Mouse (Mus musculus): Measurements from ENCODE around the gene Krtap3-2. TPM values are rescaled to one million over a fixed set of nuclear protein-coding genes. Genes with fewer than 3 reads are reported as not detected.

Gene Krtap3-2
- polyA plus RNA-seq, 1 experiment from 2014 or later, result not detected

DNA sequence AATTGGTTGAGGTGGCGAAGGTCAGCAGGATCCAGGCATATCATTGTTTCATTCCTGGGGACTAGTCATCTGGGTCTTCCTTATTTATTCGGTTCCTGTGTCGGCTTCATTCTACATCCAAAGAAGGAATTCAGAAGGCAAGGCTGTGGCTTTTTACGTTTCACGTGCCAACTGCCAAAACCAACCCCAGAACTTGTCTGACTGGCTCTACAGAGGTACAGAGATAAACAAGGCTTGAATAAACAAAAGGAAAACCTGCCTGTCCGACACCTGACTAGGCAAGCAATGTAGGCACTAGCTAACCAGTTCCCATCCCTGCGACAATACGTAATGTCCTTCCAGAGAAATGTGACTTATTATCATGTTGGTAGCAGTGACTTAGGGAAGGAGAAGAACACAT is 42.6 kb downstream of the Krtap3-2 start:
- 54% methylated on average over 8 of the region's 8 CpGs for WGBS

More for the DNA sequence above, 42.6 kb downstream of the Krtap3-2 start:
- H3K27ac ChIP-seq (ENCODE audit: low read depth, low read length), result no peak overlapping the region
- H3K9me3 ChIP-seq (ENCODE audit: control insufficient read depth), result no peaks in the 10 kb centered on the region
- no peak for ATAC-seq
- no peak overlapping the region for H3K9ac ChIP-seq (ENCODE audit: low read depth, low read length)
- H3K4me2 ChIP-seq (replicated peaks; ENCODE audit: low read depth), result no peak overlapping the region
- no peaks in the 10 kb centered on the region for H3K36me3 ChIP-seq (ENCODE audit: control insufficient read depth, insufficient read depth)
- H3K4me1 ChIP-seq (replicated peaks; ENCODE audit: control insufficient read depth, insufficient read depth, low read length), result no peaks in the 10 kb centered on the region
- H3K27me3 ChIP-seq (replicated peaks; ENCODE audit: control insufficient read depth, insufficient read depth, low read length), result no peaks in the 10 kb centered on the region
- no peak for TF ChIP-seq CTCF (IDR thresholded peaks at IDR 0.05; ENCODE audit: low read depth)
- H3K4me3 ChIP-seq (ENCODE audit: low read depth, low read length), result no peak overlapping the region

Other genes starting within 250 kb of the Krtap3-2 start
- 0.26 and 0.52 TPM in 2 replicates for gene Krt25, start 233.9 kb downstream of the Krtap3-2 start, polyA plus RNA-seq (2015; fragmentation: Nextera tagmentation; extraction: Ambion mirVana)
- not detected in 2 replicates for gene Krt26, start 218.9 kb downstream of the Krtap3-2 start, polyA plus RNA-seq (2015; fragmentation: Nextera tagmentation; extraction: Ambion mirVana)
- gene Krt27, start 205.7 kb downstream of the Krtap3-2 start, polyA plus RNA-seq (2015; fragmentation: Nextera tagmentation; extraction: Ambion mirVana), result not detected in 2 replicates
- gene Krt28, start 181.9 kb downstream of the Krtap3-2 start, polyA plus RNA-seq (2015; fragmentation: Nextera tagmentation; extraction: Ambion mirVana), result not detected in 2 replicates
- 13.6 and 14.5 TPM in 2 replicates for gene Krt10, start 167.5 kb downstream of the Krtap3-2 start, polyA plus RNA-seq (2015; fragmentation: Nextera tagmentation; extraction: Ambion mirVana)
- gene Krt12, start 134.6 kb downstream of the Krtap3-2 start, polyA plus RNA-seq (2015; fragmentation: Nextera tagmentation; extraction: Ambion mirVana), result 0.07 and 0.10 TPM in 2 replicates
- gene Krt20, start 118.7 kb downstream of the Krtap3-2 start, polyA plus RNA-seq (2015; fragmentation: Nextera tagmentation; extraction: Ambion mirVana), result 166 and 189 TPM in 2 replicates
- 8.0 and 9.9 TPM in 2 replicates for gene Krt23, start 63.7 kb downstream of the Krtap3-2 start, polyA plus RNA-seq (2015; fragmentation: Nextera tagmentation; extraction: Ambion mirVana)
- gene Krt39, start 35.5 kb downstream of the Krtap3-2 start, polyA plus RNA-seq (2015; fragmentation: Nextera tagmentation; extraction: Ambion mirVana), result not detected in 2 replicates
- not detected in 2 replicates for gene Krt40, start 13.7 kb downstream of the Krtap3-2 start, polyA plus RNA-seq (2015; fragmentation: Nextera tagmentation; extraction: Ambion mirVana)
- not detected in 2 replicates for gene Krtap3-3, start 6.0 kb downstream of the Krtap3-2 start, polyA plus RNA-seq (2015; fragmentation: Nextera tagmentation; extraction: Ambion mirVana)
- not detected in 2 replicates for gene Gm11939, start 2.6 kb upstream of the Krtap3-2 start, polyA plus RNA-seq (2015; fragmentation: Nextera tagmentation; extraction: Ambion mirVana)
- 3.4 and 4.2 TPM in 2 replicates for gene Krtap3-1, start 9.8 kb upstream of the Krtap3-2 start, polyA plus RNA-seq (2015; fragmentation: Nextera tagmentation; extraction: Ambion mirVana)
- gene Krtap1-5, start 24.2 kb upstream of the Krtap3-2 start, polyA plus RNA-seq (2015; fragmentation: Nextera tagmentation; extraction: Ambion mirVana), result not detected in 2 replicates
- not detected in 2 replicates for gene Krtap1-4, start 26.8 kb upstream of the Krtap3-2 start, polyA plus RNA-seq (2015; fragmentation: Nextera tagmentation; extraction: Ambion mirVana)
- not detected in 2 replicates for gene Krtap1-3, start 34.5 kb upstream of the Krtap3-2 start, polyA plus RNA-seq (2015; fragmentation: Nextera tagmentation; extraction: Ambion mirVana)
- not detected in 2 replicates for gene Krtap9-3, start 41.3 kb upstream of the Krtap3-2 start, polyA plus RNA-seq (2015; fragmentation: Nextera tagmentation; extraction: Ambion mirVana)
- not detected in 2 replicates for gene Gm11938, start 46.5 kb upstream of the Krtap3-2 start, polyA plus RNA-seq (2015; fragmentation: Nextera tagmentation; extraction: Ambion mirVana)
- not detected in 2 replicates for gene Gm11937, start 53.3 kb upstream of the Krtap3-2 start, polyA plus RNA-seq (2015; fragmentation: Nextera tagmentation; extraction: Ambion mirVana)
- not detected in 2 replicates for gene Krtap2-4, start 58.0 kb upstream of the Krtap3-2 start, polyA plus RNA-seq (2015; fragmentation: Nextera tagmentation; extraction: Ambion mirVana)
- not detected in 2 replicates for gene Gm11562, start 63.6 kb upstream of the Krtap3-2 start, polyA plus RNA-seq (2015; fragmentation: Nextera tagmentation; extraction: Ambion mirVana)
- gene Krtap4-1, start 71.4 kb upstream of the Krtap3-2 start, polyA plus RNA-seq (2015; fragmentation: Nextera tagmentation; extraction: Ambion mirVana), result not detected in 2 replicates
- gene Krtap4-2, start 78.2 kb upstream of the Krtap3-2 start, polyA plus RNA-seq (2015; fragmentation: Nextera tagmentation; extraction: Ambion mirVana), result not detected in 2 replicates
- not detected in 2 replicates for gene Krtap4-7, start 87.2 kb upstream of the Krtap3-2 start, polyA plus RNA-seq (2015; fragmentation: Nextera tagmentation; extraction: Ambion mirVana)
- gene Gm11555, start 93.4 kb upstream of the Krtap3-2 start, polyA plus RNA-seq (2015; fragmentation: Nextera tagmentation; extraction: Ambion mirVana), result not detected in 2 replicates
- gene Gm11563, start 102.1 kb upstream of the Krtap3-2 start, polyA plus RNA-seq (2015; fragmentation: Nextera tagmentation; extraction: Ambion mirVana), result not detected in 2 replicates
- gene Krtap4-6, start 109.1 kb upstream of the Krtap3-2 start, polyA plus RNA-seq (2015; fragmentation: Nextera tagmentation; extraction: Ambion mirVana), result not detected in 2 replicates
- not detected in 2 replicates for gene Gm14190, start 133.9 kb upstream of the Krtap3-2 start, polyA plus RNA-seq (2015; fragmentation: Nextera tagmentation; extraction: Ambion mirVana)
- not detected in 2 replicates for gene Gm14180, start 177.4 kb upstream of the Krtap3-2 start, polyA plus RNA-seq (2015; fragmentation: Nextera tagmentation; extraction: Ambion mirVana)
- not detected in 2 replicates for gene Gm11595, start 216.1 kb upstream of the Krtap3-2 start, polyA plus RNA-seq (2015; fragmentation: Nextera tagmentation; extraction: Ambion mirVana)
- gene Krtap4-8, start 223.9 kb upstream of the Krtap3-2 start, polyA plus RNA-seq (2015; fragmentation: Nextera tagmentation; extraction: Ambion mirVana), result not detected in 2 replicates
- not detected in 2 replicates for gene Krtap4-9, start 228.3 kb upstream of the Krtap3-2 start, polyA plus RNA-seq (2015; fragmentation: Nextera tagmentation; extraction: Ambion mirVana)
- gene Gm11596, start 236.6 kb upstream of the Krtap3-2 start, polyA plus RNA-seq (2015; fragmentation: Nextera tagmentation; extraction: Ambion mirVana), result not detected in 2 replicates
- gene Gm11569, start 242.1 kb upstream of the Krtap3-2 start, polyA plus RNA-seq (2015; fragmentation: Nextera tagmentation; extraction: Ambion mirVana), result not detected in 2 replicates
- not detected in 2 replicates for gene Gm11554, start 247.6 kb upstream of the Krtap3-2 start, polyA plus RNA-seq (2015; fragmentation: Nextera tagmentation; extraction: Ambion mirVana)